Mouse (Mus musculus) intestine, embryonic 14.5 days (tissue): ENCODE measurements around the gene Pdzd2. TPM values are rescaled to one million over a fixed set of nuclear protein-coding genes. Genes with fewer than 3 reads are reported as not detected.

Experiments used
- ATAC-seq: fragments of 200-750 bp; cut with Nextera tagmentation; replicated peaks from 2 replicates; pipeline ENCODE4 v1.8.0; 2017; ENCODE audit warnings: low read depth, moderate number of reproducible peaks, moderate TSS enrichment, moderate library complexity; ENCODE audit not compliant: low FRiP score, low TSS enrichment
- DNase-seq: peaks from one replicate; pipeline ENCODE4 v3.0.0-alpha.2; 2018; ENCODE audit warnings: low spot score
- H3K27ac ChIP-seq: fragments of 300-500 bp; sonication (generic); 2 replicates; pipeline ENCODE4 v1.5.1; 2014; ENCODE audit warnings: low read depth, mild to moderate bottlenecking, control low read depth
- H3K27me3 ChIP-seq: fragments of 300-500 bp; sonication (generic); replicated peaks from 2 replicates; pipeline ENCODE4 v1.6.1; 2014; ENCODE audit warnings: low read length, control low read depth; ENCODE audit not compliant: control insufficient read depth, insufficient read depth
- H3K36me3 ChIP-seq: fragments of 300-500 bp; sonication (generic); 2 replicates; pipeline ENCODE4 v1.6.1; 2014; ENCODE audit warnings: low read length, control low read depth; ENCODE audit not compliant: control insufficient read depth, insufficient read depth
- H3K4me1 ChIP-seq: fragments of 300-500 bp; sonication (generic); replicated peaks from 2 replicates; pipeline ENCODE4 v1.6.1; 2014; ENCODE audit warnings: low read length, control low read depth, mixed read lengths; ENCODE audit not compliant: control insufficient read depth, insufficient read depth
- H3K4me2 ChIP-seq: fragments of 300-500 bp; sonication (generic); 2 replicates; pipeline ENCODE4 v1.6.1; 2014; ENCODE audit warnings: low read length
- H3K4me3 ChIP-seq: fragments of 300-500 bp; sonication (generic); 2 replicates; pipeline ENCODE4 v1.5.1; 2014; ENCODE audit warnings: low read depth, low read length, control low read depth, mixed read lengths
- H3K9ac ChIP-seq: fragments of 300-500 bp; sonication (generic); 2 replicates; pipeline ENCODE4 v1.6.1; 2014; ENCODE audit warnings: mild to moderate bottlenecking, low read length
- H3K9me3 ChIP-seq: fragments of 300-500 bp; sonication (generic); 2 replicates; pipeline ENCODE4 v1.6.1; 2016; ENCODE audit warnings: low read length, control low read depth; ENCODE audit not compliant: control insufficient read depth
- WGBS: fragments of 180-500 bp; shearing (Covaris S2); extraction: QIAGEN DNeasy Blood & Tissue Kit; methylation state at CpG from one replicate; pipeline ENCODE4 v1.1.7; 2014; 5-methylcytosine and 5-hydroxymethylcytosine counted together
- polyA plus RNA-seq: library from polyadenylated mRNA; unstranded; fragments of >200 nt; fragmentation: Nextera tagmentation; extraction: Ambion mirVana; gene quantifications from 2 replicates; pipeline ENCODE4 v1.2.1, GENCODE M21; 2014

The Pdzd2 gene
- polyA plus RNA-seq, 1 experiment from 2014 or later: 16.2 TPM

DNA sequence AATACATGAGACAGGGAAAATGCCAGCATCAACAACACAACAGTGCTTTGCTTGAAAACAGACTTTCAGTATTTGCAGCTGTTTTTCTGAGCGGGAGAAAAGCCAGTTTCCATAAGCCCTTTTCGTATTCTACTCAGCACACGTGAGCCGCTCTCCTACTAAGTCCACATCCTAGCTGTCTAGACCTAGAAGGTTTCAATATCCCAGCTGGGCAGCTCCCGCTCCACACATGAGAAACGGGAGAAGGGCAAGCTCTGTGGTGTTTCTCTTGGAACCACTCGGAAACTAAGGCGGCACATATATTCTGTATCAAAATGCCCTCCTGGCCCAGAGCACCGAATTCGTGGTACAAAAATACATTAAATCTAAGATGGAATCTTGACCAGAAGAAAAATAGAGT is 345.0 kb downstream of the Pdzd2 start:
- no peaks in the 10 kb centered on the region for H3K9me3 ChIP-seq
- no peak overlapping the region for H3K9ac ChIP-seq
- no peaks in the 10 kb centered on the region for H3K4me1 ChIP-seq
- H3K27ac ChIP-seq: no peak overlapping the region
- ATAC-seq (no peak), DNase-seq (no peak)
- H3K4me3 ChIP-seq: no peak overlapping the region
- WGBS: 93% methylated on average over 10 of the region's 10 CpGs
- H3K27me3 ChIP-seq: no peaks in the 10 kb centered on the region
- H3K4me2 ChIP-seq: no peak overlapping the region
- peaks cover 6% of the 10 kb centered on the region for H3K36me3 ChIP-seq

DNA sequence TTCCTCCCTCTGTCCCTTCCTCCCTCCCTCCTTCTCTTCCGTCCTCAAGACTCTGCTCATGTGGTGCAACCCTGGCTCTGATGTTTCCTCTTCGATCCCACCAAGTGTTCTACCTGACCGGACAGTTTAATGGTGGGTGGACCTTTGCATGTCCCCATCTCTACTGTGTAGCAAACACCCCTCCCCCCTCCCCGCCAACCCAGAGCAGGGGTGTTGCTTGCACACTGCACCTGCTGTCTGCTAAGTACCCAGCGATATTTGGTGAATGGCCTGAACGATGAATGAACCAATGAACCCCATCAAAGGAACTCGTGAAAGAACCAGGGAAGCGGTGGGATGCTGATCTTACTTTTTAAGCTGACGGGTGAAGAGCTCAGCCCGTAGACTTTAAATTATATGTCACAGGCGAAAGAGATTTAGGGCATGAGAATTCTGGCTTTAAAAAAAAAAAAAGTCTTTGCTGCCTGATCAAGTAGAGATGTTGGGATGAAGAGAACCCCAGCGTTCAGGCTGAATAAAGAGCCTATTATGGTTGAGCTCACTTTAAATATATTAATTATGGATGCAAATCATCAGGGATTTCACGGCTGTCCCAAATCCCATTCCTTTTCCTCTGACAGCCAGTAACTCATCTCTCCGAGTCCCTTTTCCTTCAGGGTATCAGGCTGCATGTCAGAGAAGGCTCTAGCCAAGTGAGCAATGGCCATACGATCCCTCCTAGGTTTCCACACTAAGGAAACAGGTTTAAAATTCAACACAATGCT is 350.8 kb downstream of the Pdzd2 start:
- Histone ChIP-seq H3K36me3 (no peaks in the 10 kb centered on the region), H3K4me2 (no peak overlapping the region), H3K4me1 (no peaks in the 10 kb centered on the region), H3K9me3 (no peaks in the 10 kb centered on the region), H3K27ac (no peak overlapping the region), H3K27me3 (no peaks in the 10 kb centered on the region), H3K9ac (no peak overlapping the region), H3K4me3 (no peak overlapping the region)
- DNase-seq (no peak), ATAC-seq (no peak)
- 82% methylated on average over 15 of the region's 15 CpGs for WGBS

DNA sequence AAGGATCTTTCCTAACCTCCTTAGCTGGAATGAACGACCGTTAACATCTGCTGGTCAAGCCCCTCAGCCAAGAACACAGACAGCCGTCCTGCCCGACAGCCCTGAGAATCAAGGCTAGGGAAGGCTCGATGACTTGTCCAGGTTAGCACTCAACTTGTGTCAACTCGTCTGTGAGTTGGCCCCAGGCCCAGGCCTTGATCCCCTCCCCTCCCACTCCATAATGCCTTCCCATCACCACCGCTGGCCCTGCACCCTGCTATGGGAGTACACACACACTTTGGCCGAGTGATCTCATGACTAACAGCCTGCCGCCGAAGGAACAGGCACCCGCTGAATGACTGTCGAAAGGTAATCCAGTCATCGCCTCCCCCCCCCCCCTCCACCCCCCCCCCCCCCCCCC is 355.0 kb downstream of the Pdzd2 start:
- ATAC-seq (no peak), DNase-seq (no peak)
- Histone ChIP-seq H3K27me3 (no peaks in the 10 kb centered on the region), H3K36me3 (no peaks in the 10 kb centered on the region), H3K9me3 (no peaks in the 10 kb centered on the region), H3K9ac (no peak overlapping the region), H3K4me2 (no peak overlapping the region), H3K27ac (no peak overlapping the region), H3K4me1 (no peaks in the 10 kb centered on the region), H3K4me3 (no peak overlapping the region)
- 82% methylated on average over 13 of the region's 13 CpGs for WGBS

DNA sequence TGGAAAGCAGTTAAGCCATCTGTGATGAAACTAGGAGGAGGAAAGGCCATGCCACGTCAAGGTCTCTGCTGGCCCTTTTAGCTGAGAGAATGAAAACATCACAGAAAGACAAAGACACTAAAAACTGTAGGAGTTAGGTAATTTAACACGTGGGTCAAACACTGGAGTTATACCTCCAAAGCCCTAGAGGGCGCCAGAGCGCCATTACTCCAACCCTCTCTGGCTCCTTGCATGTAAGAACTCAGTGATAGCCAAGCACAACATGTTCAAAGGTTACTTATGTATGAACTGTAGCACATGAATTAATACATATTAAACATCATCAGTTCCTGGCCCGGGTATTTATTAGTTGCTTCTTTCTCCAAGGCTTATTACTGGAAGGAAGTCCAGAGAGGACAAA is 359.2 kb downstream of the Pdzd2 start:
- ATAC-seq: no peak
- Histone ChIP-seq H3K4me1 (0 out of 2 replicates have a peak, but pooled peaks cover 3% of the 10 kb centered on the region), H3K4me2 (no peak overlapping the region), H3K9me3 (no peaks in the 10 kb centered on the region), H3K27me3 (no peaks in the 10 kb centered on the region), H3K9ac (no peak overlapping the region), H3K4me3 (no peak overlapping the region), H3K36me3 (no peaks in the 10 kb centered on the region), H3K27ac (no peak overlapping the region)
- 51% methylated on average over 5 of the region's 5 CpGs for WGBS
- no peak for DNase-seq

DNA sequence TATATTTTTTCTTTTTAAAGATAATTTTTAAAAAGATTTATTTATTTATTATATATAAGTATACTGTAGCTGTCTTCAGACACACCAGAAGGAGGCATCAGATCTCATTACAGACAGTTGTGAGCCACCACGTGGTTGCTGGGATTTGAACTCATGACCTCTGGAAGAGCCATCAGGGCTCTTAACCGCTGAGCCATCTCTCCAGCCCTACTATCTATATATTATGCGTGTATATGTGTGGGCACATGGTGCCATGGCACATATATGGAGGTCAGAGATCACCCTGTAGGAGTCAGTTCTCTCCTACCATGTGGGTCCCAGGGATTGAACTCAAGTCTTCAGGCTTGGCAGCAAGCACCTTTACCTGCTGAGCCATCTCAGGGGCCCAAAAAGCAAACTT is 359.7 kb downstream of the Pdzd2 start:
- ATAC-seq: no peak

DNA sequence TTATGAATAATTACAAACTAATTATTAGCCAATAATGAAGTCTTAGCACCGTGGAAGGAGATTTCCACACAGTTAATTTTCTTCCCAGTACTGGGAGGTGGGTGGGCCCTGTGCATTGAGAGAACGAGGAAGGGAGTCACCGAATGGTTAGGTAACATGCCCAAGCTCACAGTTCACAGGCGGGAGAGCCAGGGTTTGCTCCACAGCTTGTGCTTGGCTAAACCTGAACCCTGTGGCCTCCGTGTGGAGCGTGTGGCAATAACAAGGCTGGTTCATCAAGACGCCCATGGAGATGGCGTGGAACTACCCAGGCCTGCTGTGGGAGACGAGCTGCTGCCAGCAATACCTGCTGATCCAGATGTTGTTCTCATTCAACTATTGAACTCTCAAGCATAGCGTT is 361.9 kb downstream of the Pdzd2 start:
- Histone ChIP-seq H3K4me3 (no peak overlapping the region), H3K9me3 (no peaks in the 10 kb centered on the region), H3K36me3 (no peaks in the 10 kb centered on the region), H3K4me2 (no peak overlapping the region), H3K27me3 (no peaks in the 10 kb centered on the region), H3K27ac (no peak overlapping the region), H3K9ac (no peak overlapping the region), H3K4me1 (peaks cover 3% of the 10 kb centered on the region; the same call in 1 of the 2 replicates)
- DNase-seq: no peak
- no peak for ATAC-seq
- 88% methylated on average over 10 of the region's 10 CpGs for WGBS

More for the DNA sequence above, 359.7 kb downstream of the Pdzd2 start:
- no peaks in the 10 kb centered on the region for H3K27me3 ChIP-seq
- no peak overlapping the region for H3K27ac ChIP-seq
- H3K4me1 ChIP-seq: peaks cover 3% of the 10 kb centered on the region; the same call in 1 of the 2 replicates
- no peak overlapping the region for H3K4me2 ChIP-seq
- no peak overlapping the region for H3K4me3 ChIP-seq
- H3K9ac ChIP-seq: no peak overlapping the region
- no peak for DNase-seq
- no peaks in the 10 kb centered on the region for H3K9me3 ChIP-seq
- no peaks in the 10 kb centered on the region for H3K36me3 ChIP-seq
- 95% methylated on average over 3 of the region's 3 CpGs for WGBS

DNA sequence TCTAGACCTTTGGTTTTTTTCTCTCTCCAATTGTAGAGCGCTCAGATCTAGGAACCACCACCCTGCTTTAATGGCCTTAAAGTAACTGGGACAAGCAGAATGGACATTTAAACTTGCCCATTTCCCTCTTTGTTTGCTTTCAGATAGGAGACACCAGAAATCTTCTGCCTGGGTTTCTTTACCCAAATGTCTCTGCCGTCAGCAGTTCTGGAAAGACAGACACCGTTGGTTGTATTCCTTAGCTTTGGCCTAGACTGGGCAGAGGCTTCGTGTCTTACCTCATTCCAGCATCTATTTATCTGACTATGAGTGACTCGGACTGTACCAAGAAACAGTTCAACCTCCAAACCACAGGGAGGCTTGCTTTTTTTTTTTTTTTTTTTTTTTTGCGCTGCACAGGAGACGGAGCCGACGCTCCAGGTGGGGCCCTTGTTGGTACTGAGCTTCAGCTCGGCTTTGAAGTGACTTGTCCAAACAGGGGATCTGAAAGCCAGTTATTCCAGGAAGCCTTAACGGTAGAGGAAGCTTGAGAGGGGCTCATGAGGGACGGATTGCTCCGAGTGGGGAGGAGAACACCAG is 363.1 kb downstream of the Pdzd2 start:
- peak overlapping the region; percentile 51 for H3K4me2 ChIP-seq
- no peaks in the 10 kb centered on the region for H3K9me3 ChIP-seq
- ATAC-seq (no peak), DNase-seq (no peak)
- H3K36me3 ChIP-seq: no peaks in the 10 kb centered on the region
- H3K4me3 ChIP-seq: no peak overlapping the region
- no peaks in the 10 kb centered on the region for H3K27me3 ChIP-seq
- peaks cover 4% of the 10 kb centered on the region for H3K4me1 ChIP-seq
- H3K27ac ChIP-seq: no peak overlapping the region
- WGBS: 61% methylated on average over 13 of the region's 13 CpGs
- no peak overlapping the region for H3K9ac ChIP-seq

DNA sequence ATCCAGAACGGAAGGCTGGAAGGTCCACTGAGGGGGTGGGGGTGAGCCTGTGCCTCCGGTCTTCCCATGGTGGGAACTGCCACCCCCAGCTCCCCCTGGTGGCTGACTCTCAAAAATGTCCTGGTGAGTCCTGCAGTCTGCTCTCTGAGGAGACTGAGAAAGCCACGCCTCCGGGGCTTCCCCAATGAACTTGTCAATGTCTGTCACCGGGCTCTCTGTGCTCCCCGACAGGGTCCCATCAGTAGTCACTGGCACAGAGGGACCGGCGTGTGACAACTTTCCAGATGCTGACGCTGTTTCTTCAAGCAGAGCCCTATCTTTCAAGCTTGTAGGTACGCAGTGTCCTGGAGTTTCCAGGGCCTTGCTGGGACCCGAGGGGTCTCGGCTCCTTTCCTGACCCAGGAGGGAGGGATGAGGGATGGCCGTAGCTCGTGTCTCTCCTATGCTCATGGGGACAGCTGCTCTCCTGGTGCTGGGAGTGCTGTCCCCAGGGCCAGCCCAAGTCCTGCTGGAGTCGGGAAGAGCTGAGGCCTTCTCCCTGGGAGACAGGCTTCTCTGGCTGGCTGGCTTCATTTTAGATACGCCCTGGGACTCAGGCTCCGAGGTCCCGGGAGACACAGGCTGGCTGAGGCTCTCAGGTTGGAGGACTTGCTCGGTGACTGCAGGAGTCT is 363.9 kb downstream of the Pdzd2 start:
- Histone ChIP-seq H3K36me3 (no peaks in the 10 kb centered on the region), H3K9ac (peak overlapping the region; percentile 27), H3K4me2 (peak overlapping the region; percentile 51), H3K9me3 (no peaks in the 10 kb centered on the region), H3K27ac (no peak overlapping the region), H3K4me3 (peak overlapping the region; percentile 18), H3K27me3 (no peaks in the 10 kb centered on the region), H3K4me1 (peaks cover 8% of the 10 kb centered on the region)
- 11% methylated on average over 19 of the region's 19 CpGs for WGBS
- DNase-seq: peak; percentile 95
- ATAC-seq: peak; percentile 85
